Comparison of ENCODE assay signal across 8 mouse cellular contexts in the genomic region with DNA sequence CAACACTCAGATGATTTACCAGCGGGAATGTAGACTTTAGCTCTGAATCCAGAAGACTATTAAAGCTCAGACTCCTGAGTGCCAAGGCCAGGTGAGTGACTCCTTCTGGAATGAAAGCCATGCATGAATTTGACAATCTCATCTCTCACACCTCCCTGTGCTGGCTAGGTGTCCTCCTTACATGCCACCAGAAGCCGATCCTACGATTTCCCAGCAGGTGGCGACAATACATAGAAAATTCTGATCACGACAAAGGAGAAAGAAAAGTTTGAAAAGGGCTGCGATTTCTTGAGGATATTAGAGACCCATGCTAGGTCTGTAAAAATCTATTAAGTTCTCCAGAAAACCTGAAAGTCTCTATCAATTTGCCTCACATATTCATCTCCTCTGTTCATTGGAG.
DNase-seq lines count a peak whose midpoint lies in the region; ATAC-seq and TF ChIP-seq lines count a peak whose summit lies in the region.

No protein-coding gene starts in this region.

- no peak overlapping the region for H3K27ac ChIP-seq in heart, adult 2 months
- H3K27ac ChIP-seq in heart, embryonic 10.5 days: no peak overlapping the region
- no peak overlapping the region for H3K27ac ChIP-seq in bone marrow macrophage, adult 2 months (ENCODE audit: insufficient read depth, low read depth, low read length)
- no peak overlapping the region for H3K27ac ChIP-seq in forebrain, embryonic 12.5 days
- H3K27ac ChIP-seq in hindbrain, embryonic 13.5 days: no peak overlapping the region
- H3K27ac ChIP-seq in small intestine, adult 2 months (ENCODE audit: insufficient read depth, low read depth, low read length): no peak overlapping the region

- H3K4me2 ChIP-seq in forebrain, embryonic 12.5 days: no peak overlapping the region
- H3K4me2 ChIP-seq in hindbrain, embryonic 13.5 days: no peak overlapping the region

- no peak overlapping the region for H3K9ac ChIP-seq in heart, adult 2 months (ENCODE audit: low read depth, low read length)
- H3K9ac ChIP-seq in forebrain, embryonic 12.5 days: no peak overlapping the region
- H3K9ac ChIP-seq in hindbrain, embryonic 13.5 days: no peak overlapping the region

- peak; percentile 60; the same call in 1 of the 2 replicates for ATAC-seq in forebrain, embryonic 12.5 days (ENCODE audit: low FRiP score)
- ATAC-seq in hindbrain, embryonic 13.5 days (ENCODE audit: low FRiP score): 0 out of 2 replicates have a peak, but pooled peaks have one; percentile 39

- no peaks in the 10 kb centered on the region for H3K27me3 ChIP-seq in heart, adult 2 months (ENCODE audit: control insufficient read depth, insufficient read depth, low read length)
- H3K27me3 ChIP-seq in heart, embryonic 10.5 days (ENCODE audit: insufficient read depth, poor library complexity, severe bottlenecking): no peaks in the 10 kb centered on the region
- H3K27me3 ChIP-seq in forebrain, embryonic 12.5 days: no peaks in the 10 kb centered on the region
- H3K27me3 ChIP-seq in hindbrain, embryonic 13.5 days: 0 out of 2 replicates have a peak, but pooled peaks cover 9% of the 10 kb centered on the region
- H3K27me3 ChIP-seq in small intestine, adult 2 months (ENCODE audit: control insufficient read depth, insufficient read depth, low read length): no peaks in the 10 kb centered on the region

- no peaks in the 10 kb centered on the region for H3K79me2 ChIP-seq in heart, adult 2 months (replicated peaks; ENCODE audit: control insufficient read depth, insufficient read depth, low read length)

- intact Hi-C loops in heart, adult 2 months (cut with DNase I): loop anchor here (1.0 to 2.0 kb wide), 2 partner anchors 570 to 705 kb away; partner anchors contain the start of gene Thbs1

- peak; percentile 32 to 63 for DNase-seq in heart, adult 2 months
- DNase-seq in heart, embryonic 10.5 days (ENCODE audit: low spot score): no peak
- DNase-seq in left cerebral cortex, adult 11 months (ENCODE audit: low spot score): peak; percentile 46
- peak; percentile 73 for DNase-seq in mesoderm, embryonic 11.5 days (ENCODE audit: low read depth, low spot score)

- H3K4me3 ChIP-seq in heart, adult 2 months: no peak overlapping the region
- no peak overlapping the region for H3K4me3 ChIP-seq in heart, embryonic 10.5 days
- H3K4me3 ChIP-seq in bone marrow macrophage, adult 2 months (ENCODE audit: insufficient read depth, low read length): no peak overlapping the region
- H3K4me3 ChIP-seq in forebrain, embryonic 12.5 days (replicated peaks): no peak overlapping the region
- no peak overlapping the region for H3K4me3 ChIP-seq in hindbrain, embryonic 13.5 days
- no peak overlapping the region for H3K4me3 ChIP-seq in small intestine, adult 2 months (ENCODE audit: low read depth, low read length)

- no peak for TF ChIP-seq POLR2A in heart, adult 2 months (IDR thresholded peaks at IDR 0.05; ENCODE audit: insufficient read depth, low read depth, low read length)
- TF ChIP-seq POLR2A in bone marrow macrophage, adult 2 months (IDR thresholded peaks at IDR 0.05; ENCODE audit: borderline replicate concordance, low read depth, low read length): no peak
- TF ChIP-seq POLR2A in small intestine, adult 2 months (IDR thresholded peaks at IDR 0.05; ENCODE audit: low read depth, low read length): no peak

- no peak for TF ChIP-seq EP300 in heart, adult 2 months (IDR thresholded peaks at IDR 0.05; ENCODE audit: insufficient read depth, low read depth, low read length)

- WGBS in heart, adult 2 months: 13% methylated on average over 6 of the region's 6 CpGs
- 23% methylated on average over 6 of the region's 6 CpGs for WGBS in heart, embryonic 10.5 days
- 14% methylated on average over 6 of the region's 6 CpGs for WGBS in forebrain, embryonic 12.5 days
- WGBS in hindbrain, embryonic 13.5 days: 17% methylated on average over 6 of the region's 6 CpGs
- WGBS in small intestine, adult 2 months: 12% methylated on average over 6 of the region's 6 CpGs

- H3K36me3 ChIP-seq in heart, adult 2 months (ENCODE audit: control insufficient read depth, insufficient read depth, low read length): no peaks in the 10 kb centered on the region
- H3K36me3 ChIP-seq in heart, embryonic 10.5 days: no peaks in the 10 kb centered on the region
- H3K36me3 ChIP-seq in forebrain, embryonic 12.5 days (replicated peaks): no peaks in the 10 kb centered on the region
- H3K36me3 ChIP-seq in hindbrain, embryonic 13.5 days: no peaks in the 10 kb centered on the region
- no peaks in the 10 kb centered on the region for H3K36me3 ChIP-seq in small intestine, adult 2 months (ENCODE audit: control insufficient read depth, insufficient read depth, low read length)

- no peaks in the 10 kb centered on the region for H3K9me3 ChIP-seq in heart, embryonic 10.5 days
- H3K9me3 ChIP-seq in forebrain, embryonic 12.5 days: no peaks in the 10 kb centered on the region
- H3K9me3 ChIP-seq in hindbrain, embryonic 13.5 days: no peaks in the 10 kb centered on the region

- peak; percentile 83 for TF ChIP-seq CTCF in heart, adult 2 months (IDR thresholded peaks at IDR 0.05)
- TF ChIP-seq CTCF in bone marrow macrophage, adult 2 months (IDR thresholded peaks at IDR 0.05; ENCODE audit: low read depth, low read length): peak; percentile 39; the same call in 1 of the 2 replicates
- TF ChIP-seq CTCF in small intestine, adult 2 months (IDR thresholded peaks at IDR 0.05; ENCODE audit: extremely low read depth, insufficient read length, insufficient replicate concordance, low read depth, low read length): peak; percentile 41; the same call in 1 of the 2 replicates

- H3K4me1 ChIP-seq in heart, adult 2 months (ENCODE audit: control insufficient read depth, insufficient read depth, low read length): no peaks in the 10 kb centered on the region
- no peaks in the 10 kb centered on the region for H3K4me1 ChIP-seq in heart, embryonic 10.5 days
- H3K4me1 ChIP-seq in bone marrow macrophage, adult 2 months (ENCODE audit: control insufficient read depth, insufficient read depth, low read length): no peaks in the 10 kb centered on the region
- peaks cover 5% of the 10 kb centered on the region; the same call in 1 of the 2 replicates for H3K4me1 ChIP-seq in forebrain, embryonic 12.5 days
- no peaks in the 10 kb centered on the region for H3K4me1 ChIP-seq in hindbrain, embryonic 13.5 days (replicated peaks)
- H3K4me1 ChIP-seq in small intestine, adult 2 months (ENCODE audit: control insufficient read depth, insufficient read depth, insufficient read length, low read length): no peaks in the 10 kb centered on the region
